Mouse (Mus musculus) T-helper 2 cell (primary cell): Measurements from ENCODE around the gene Izumo4.

Source experiments
- in situ Hi-C: fragments of 300-600 bp; cut with MboI, MseI; formaldehyde crosslinking; loops from one replicate; pipeline ENCODE4 v1.15.1; 2025; ENCODE audit warnings: high pct_unique_total_duplicates

Izumo4 gene

GRCm38 (mm10) chr10:80684984-80685383, 17.0 kb upstream of the Izumo4 start:
- in situ Hi-C loops, result loop anchor here (5.0 kb wide), 2 partner anchors 58 to 108 kb away; partner anchors contain the start of gene Klf16

GRCm38 (mm10) chr10:80686617-80687016, 15.4 kb upstream of the Izumo4 start:
- in situ Hi-C loops, result loop anchor here (5.0 kb wide), 2 partner anchors 59 to 109 kb away; partner anchors contain the start of gene Klf16

- in situ Hi-C loops, result loop anchor here (5.0 kb wide), 2 partner anchors 61 to 111 kb away; partner anchors contain the start of gene Klf16
Measured at GRCm38 (mm10) chr10:80687850-80688249, 14.1 kb upstream of the Izumo4 start.

GRCm38 (mm10) chr10:80692249-80693165, 9.5 kb upstream of the Izumo4 start:
- in situ Hi-C loops, result no loop called here

- in situ Hi-C loops, result no loop called here
Measured at GRCm38 (mm10) chr10:80693401-80694045, 8.5 kb upstream of the Izumo4 start.

GRCm38 (mm10) chr10:80694159-80694938, 7.6 kb upstream of the Izumo4 start:
- in situ Hi-C loops, result no loop called here

GRCm38 (mm10) chr10:80695186-80695585, 6.8 kb upstream of the Izumo4 start:
- in situ Hi-C loops, result no loop called here

GRCm38 (mm10) chr10:80695801-80696501, 6.0 kb upstream of the Izumo4 start:
- in situ Hi-C loops, result no loop called here

- in situ Hi-C loops, result no loop called here
Measured at GRCm38 (mm10) chr10:80696502-80697392, 5.2 kb upstream of the Izumo4 start.

- in situ Hi-C loops, result no loop called here
Measured at GRCm38 (mm10) chr10:80697393-80697787, 4.6 kb upstream of the Izumo4 start.

GRCm38 (mm10) chr10:80697812-80698211, 4.2 kb upstream of the Izumo4 start:
- in situ Hi-C loops, result no loop called here

- in situ Hi-C loops, result no loop called here
Measured at GRCm38 (mm10) chr10:80698605-80699004, 3.4 kb upstream of the Izumo4 start.

GRCm38 (mm10) chr10:80700038-80700504, 1.9 kb upstream of the Izumo4 start:
- in situ Hi-C loops, result no loop called here

GRCm38 (mm10) chr10:80700732-80701131, 1.3 kb upstream of the Izumo4 start:
- in situ Hi-C loops, result no loop called here

GRCm38 (mm10) chr10:80702536-80703390, 779 bp downstream of the Izumo4 start:
- in situ Hi-C loops, result no loop called here

GRCm38 (mm10) chr10:80703643-80704042, 1.7 kb downstream of the Izumo4 start:
- in situ Hi-C loops, result no loop called here

GRCm38 (mm10) chr10:80704418-80704817, 2.4 kb downstream of the Izumo4 start:
- in situ Hi-C loops, result no loop called here

- in situ Hi-C loops, result no loop called here
Measured at GRCm38 (mm10) chr10:80705033-80705432, 3.0 kb downstream of the Izumo4 start.

- in situ Hi-C loops, result no loop called here
Measured at GRCm38 (mm10) chr10:80705479-80705878, 3.5 kb downstream of the Izumo4 start.
